Mouse (Mus musculus) stomach, adult 2 months (tissue): ENCODE measurements around the gene Senp3. TPM values are rescaled to one million over a fixed set of nuclear protein-coding genes. Genes with fewer than 3 reads are reported as not detected.

ENCODE experiments used
- polyA plus RNA-seq: library from polyadenylated mRNA; depleted of rRNA; stranded (reverse); fragments of >200 nt; gene quantifications from 2 replicates; pipeline ENCODE4 v1.2.3, GENCODE M21; 2012; rRNA removed

Gene Senp3
- 10.6 and 12.6 TPM in 2 replicates for polyA plus RNA-seq

GRCm38 (mm10) chr11:69681314-69682208 is at the start of gene Senp3:
TSS of gene Senp3 (minus strand) at chr11:69682084.

GRCm38 (mm10) chr11:69695361-69696181 is 13.7 kb upstream of the Senp3 start, which contains the start of the genes Tnfsf12 and Tnfsfm13:
TSS of gene Tnfsf12 (minus strand) at chr11:69695849.
TSS of gene Tnfsfm13 (minus strand) at chr11:69696098.

GRCm38 (mm10) chr11:69685526-69686148 is 3.8 kb upstream of the Senp3 start, which contains the start of gene Tnfsf13:
TSS of gene Tnfsf13 (minus strand) at chr11:69685784.

GRCm38 (mm10) chr11:69672211-69672706 is 9.6 kb downstream of the Senp3 start, which contains the start of gene Eif4a1:
TSS of gene Eif4a1 (minus strand) at chr11:69672423.

GRCm38 (mm10) chr11:69665961-69666664 is 15.8 kb downstream of the Senp3 start, which contains the start of gene Cd68:
TSS of gene Cd68 (minus strand) at chr11:69666153.

GRCm38 (mm10) chr11:69662213-69662966 is 19.5 kb downstream of the Senp3 start, which contains the start of gene Mpdu1:
TSS of gene Mpdu1 (minus strand) at chr11:69662642.

GRCm38 (mm10) chr11:69655264-69656064 is 26.4 kb downstream of the Senp3 start, which contains the start of gene Sox15:
TSS of gene Sox15 (plus strand) at chr11:69655314.

GRCm38 (mm10) chr11:69632284-69633089 is 49.4 kb downstream of the Senp3 start, which contains the start of gene Fxr2:
TSS of gene Fxr2 (plus strand) at chr11:69632990.

Other genes with a start within 250 kb of the Senp3 start
- gene Dnah2, start 133.0 kb downstream of the Senp3 start, polyA plus RNA-seq: 0.01 and 0.08 TPM in 2 replicates
- gene Efnb3, start 121.9 kb downstream of the Senp3 start, polyA plus RNA-seq: 0.27 and 0.34 TPM in 2 replicates
- gene Wrap53, start 101.8 kb downstream of the Senp3 start, polyA plus RNA-seq: 8.5 and 11.1 TPM in 2 replicates
- gene Trp53, start 101.7 kb downstream of the Senp3 start, polyA plus RNA-seq: 22.0 and 27.4 TPM in 2 replicates
- gene Atp1b2, start 76.1 kb downstream of the Senp3 start, polyA plus RNA-seq: 4.4 and 7.2 TPM in 2 replicates
- not detected in 2 replicates for gene Shbg, start 64.2 kb downstream of the Senp3 start, polyA plus RNA-seq
- gene Sat2, start 60.1 kb downstream of the Senp3 start, polyA plus RNA-seq: 0.60 and 0.94 TPM in 2 replicates
- gene Fxr2, start 49.1 kb downstream of the Senp3 start, polyA plus RNA-seq: 26.3 and 30.1 TPM in 2 replicates
- 5.0 and 6.1 TPM in 2 replicates for gene Sox15, start 26.8 kb downstream of the Senp3 start, polyA plus RNA-seq
- 79.1 and 96.6 TPM in 2 replicates for gene Mpdu1, start 19.4 kb downstream of the Senp3 start, polyA plus RNA-seq
- 19.8 and 26.7 TPM in 2 replicates for gene Cd68, start 15.9 kb downstream of the Senp3 start, polyA plus RNA-seq
- 47.2 and 66.8 TPM in 2 replicates for gene Eif4a1, start 9.7 kb downstream of the Senp3 start, polyA plus RNA-seq
- 1.0 and 1.7 TPM in 2 replicates for gene Tnfsf13, start 3.7 kb upstream of the Senp3 start, polyA plus RNA-seq
- gene Tnfsf12, start 13.8 kb upstream of the Senp3 start, polyA plus RNA-seq: 15.9 and 22.7 TPM in 2 replicates
- gene Tnfsfm13, start 14.0 kb upstream of the Senp3 start, polyA plus RNA-seq: 4.2 and 5.1 TPM in 2 replicates
- 7.3 and 12.3 TPM in 2 replicates for gene Polr2a, start 76.6 kb upstream of the Senp3 start, polyA plus RNA-seq
- 0.12 and 0.19 TPM in 2 replicates for gene Slc35g3, start 79.9 kb upstream of the Senp3 start, polyA plus RNA-seq
- 10.3 and 17.5 TPM in 2 replicates for gene Zbtb4, start 83.8 kb upstream of the Senp3 start, polyA plus RNA-seq
- gene Chrnb1, start 113.9 kb upstream of the Senp3 start, polyA plus RNA-seq: 3.2 and 5.8 TPM in 2 replicates
- 2.3 and 2.6 TPM in 2 replicates for gene Fgf11, start 119.8 kb upstream of the Senp3 start, polyA plus RNA-seq
- gene Tmem102, start 123.5 kb upstream of the Senp3 start, polyA plus RNA-seq: 23.4 and 35.3 TPM in 2 replicates
- gene Gm39566, start 133.2 kb upstream of the Senp3 start, polyA plus RNA-seq: not detected in 2 replicates
- not detected in 2 replicates for gene Spem2, start 136.4 kb upstream of the Senp3 start, polyA plus RNA-seq
- 0.05 TPM in 1 of 2 replicates, not detected in the other for gene Spem1, start 140.1 kb upstream of the Senp3 start, polyA plus RNA-seq
- 10.0 and 11.0 TPM in 2 replicates for gene Nlgn2, start 155.7 kb upstream of the Senp3 start, polyA plus RNA-seq
- 105 and 145 TPM in 2 replicates for gene Tmem256, start 156.4 kb upstream of the Senp3 start, polyA plus RNA-seq
- 51.9 and 53.6 TPM in 2 replicates for gene Plscr3, start 164.3 kb upstream of the Senp3 start, polyA plus RNA-seq
- 18.6 and 19.9 TPM in 2 replicates for gene Tnk1, start 176.6 kb upstream of the Senp3 start, polyA plus RNA-seq
- not detected in 2 replicates for gene Tmem95, start 195.9 kb upstream of the Senp3 start, polyA plus RNA-seq
- gene Kctd11, start 199.3 kb upstream of the Senp3 start, polyA plus RNA-seq: 7.2 and 8.2 TPM in 2 replicates
- gene Acap1, start 213.5 kb upstream of the Senp3 start, polyA plus RNA-seq: 0.81 and 1.9 TPM in 2 replicates
- 0.77 and 1.0 TPM in 2 replicates for gene 2810408A11Rik, start 218.9 kb upstream of the Senp3 start, polyA plus RNA-seq
- gene Neurl4, start 219.0 kb upstream of the Senp3 start, polyA plus RNA-seq: 11.5 and 14.7 TPM in 2 replicates
- gene Gps2, start 231.8 kb upstream of the Senp3 start, polyA plus RNA-seq: 71.1 and 72.4 TPM in 2 replicates
- gene Eif5a, start 239.9 kb upstream of the Senp3 start, polyA plus RNA-seq: 152 and 162 TPM in 2 replicates